Mouse (Mus musculus): Measurements from ENCODE around the gene Lamb1.

Lamb1 gene

DNA sequence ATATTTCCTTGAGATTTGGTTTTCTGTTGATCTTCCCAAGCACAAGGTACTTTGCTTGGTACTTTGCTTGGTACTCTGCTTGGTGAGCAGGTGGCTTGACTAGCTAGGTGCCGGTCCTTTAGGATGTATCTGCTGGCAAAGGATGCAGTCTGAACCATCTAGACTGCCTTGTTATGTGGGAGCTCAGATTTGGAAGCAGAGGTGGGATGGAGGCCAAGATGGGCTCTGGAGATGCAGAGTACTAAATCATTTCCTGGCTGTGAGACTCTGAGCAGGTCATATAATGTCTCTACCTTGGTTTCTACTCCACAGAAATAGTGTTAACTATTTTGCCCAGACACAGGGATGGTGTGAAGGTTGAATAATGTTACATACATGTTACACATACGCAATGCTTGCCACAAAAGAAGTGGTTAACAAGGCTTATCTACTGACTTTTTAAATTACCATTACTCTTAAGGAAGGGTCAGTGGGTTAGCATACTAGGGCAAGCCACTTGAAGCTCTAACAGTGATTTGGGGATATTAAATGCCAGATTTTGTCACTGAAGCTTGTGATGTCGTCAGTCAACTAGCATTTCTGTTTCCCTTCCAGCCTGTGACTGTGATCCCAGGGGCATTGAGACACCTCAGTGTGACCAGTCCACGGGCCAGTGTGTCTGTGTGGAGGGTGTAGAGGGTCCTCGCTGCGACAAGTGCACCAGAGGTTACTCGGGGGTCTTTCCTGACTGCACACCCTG lies 52.8 kb downstream of the Lamb1 start:
- DNase-seq = no peak

DNA sequence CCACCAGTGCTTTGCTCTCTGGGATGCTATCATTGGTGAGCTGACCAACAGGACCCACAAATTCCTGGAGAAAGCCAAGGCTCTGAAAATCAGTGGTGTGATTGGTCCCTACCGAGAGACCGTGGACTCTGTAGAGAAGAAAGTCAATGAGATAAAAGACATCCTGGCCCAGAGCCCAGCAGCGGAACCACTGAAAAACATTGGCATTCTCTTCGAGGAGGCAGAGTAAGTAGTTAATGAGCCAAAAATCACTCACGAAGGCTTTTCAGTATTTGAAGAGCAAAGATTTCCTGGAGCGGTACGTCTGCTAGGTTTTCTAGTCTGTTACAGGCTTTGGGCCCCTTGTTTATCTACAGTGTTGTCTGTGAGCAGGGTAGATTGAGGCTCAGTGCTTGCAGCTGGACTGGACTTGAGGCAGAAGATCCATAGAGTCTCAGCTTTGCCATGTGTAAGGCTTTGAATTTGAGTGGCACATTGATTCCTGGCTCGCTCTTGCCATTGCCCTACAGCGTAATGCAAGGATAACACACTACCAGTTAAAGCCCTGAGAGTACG lies 53.5 kb downstream of the Lamb1 start:
- no peak for DNase-seq

DNA sequence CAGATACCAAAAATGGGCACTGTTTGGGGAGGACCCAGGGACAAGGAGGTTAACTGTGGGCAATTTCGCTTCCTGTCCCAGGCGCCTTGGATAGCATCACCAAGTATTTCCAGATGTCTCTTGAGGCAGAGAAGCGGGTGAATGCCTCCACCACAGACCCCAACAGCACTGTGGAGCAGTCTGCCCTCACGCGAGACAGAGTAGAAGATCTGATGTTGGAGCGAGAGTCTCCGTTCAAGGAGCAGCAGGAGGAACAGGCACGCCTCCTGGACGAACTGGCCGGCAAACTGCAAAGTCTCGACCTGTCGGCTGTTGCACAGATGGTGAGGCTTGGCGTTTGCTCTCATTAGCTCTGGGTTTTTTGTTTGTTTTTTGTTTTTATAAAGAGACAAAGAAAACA lies 55.8 kb downstream of the Lamb1 start:
- no peak for DNase-seq

DNA sequence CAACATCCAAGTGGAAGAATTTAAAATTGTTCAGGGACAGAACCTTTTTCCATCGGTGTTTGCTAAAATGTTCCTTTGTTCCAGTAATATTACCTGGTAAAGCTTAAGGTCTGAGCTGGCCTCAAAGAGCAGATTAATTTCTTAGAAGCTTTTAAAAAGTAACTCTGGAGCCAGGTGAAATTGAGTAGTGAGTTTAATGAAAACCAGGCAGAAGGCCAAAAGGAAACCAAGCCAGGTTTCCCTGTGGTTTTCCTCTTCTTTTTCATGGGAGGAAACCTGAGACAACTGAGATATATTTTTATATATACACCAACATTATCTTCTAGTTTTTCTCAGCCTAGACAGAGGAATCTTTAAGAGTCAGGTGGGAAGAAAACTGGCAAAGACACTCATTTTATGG lies 56.5 kb downstream of the Lamb1 start:
- DNase-seq = no peak

DNA sequence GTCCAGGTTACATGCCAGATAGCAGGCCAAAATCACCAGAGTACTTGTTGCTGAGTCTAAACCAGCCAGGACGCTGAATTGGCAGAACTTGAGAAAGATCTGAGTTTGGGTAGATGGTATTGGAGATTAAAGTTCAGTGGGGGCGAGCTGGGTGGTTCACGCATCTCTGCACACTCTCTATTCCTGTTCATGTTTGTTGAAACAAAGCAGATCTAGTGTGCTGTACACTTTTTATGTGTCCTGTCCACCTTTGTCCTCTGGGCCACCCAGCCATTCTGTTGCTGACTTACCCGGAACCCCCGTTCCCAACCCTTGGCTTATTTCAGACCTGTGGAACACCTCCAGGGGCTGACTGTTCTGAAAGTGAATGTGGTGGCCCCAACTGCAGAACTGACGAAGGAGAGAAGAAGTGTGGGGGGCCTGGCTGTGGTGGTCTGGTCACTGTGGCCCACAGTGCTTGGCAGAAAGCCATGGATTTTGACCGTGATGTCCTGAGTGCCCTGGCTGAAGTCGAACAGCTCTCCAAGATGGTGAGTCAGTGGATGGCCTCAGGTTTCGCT lies 58.2 kb downstream of the Lamb1 start:
- peak; percentile 29 for DNase-seq

DNA sequence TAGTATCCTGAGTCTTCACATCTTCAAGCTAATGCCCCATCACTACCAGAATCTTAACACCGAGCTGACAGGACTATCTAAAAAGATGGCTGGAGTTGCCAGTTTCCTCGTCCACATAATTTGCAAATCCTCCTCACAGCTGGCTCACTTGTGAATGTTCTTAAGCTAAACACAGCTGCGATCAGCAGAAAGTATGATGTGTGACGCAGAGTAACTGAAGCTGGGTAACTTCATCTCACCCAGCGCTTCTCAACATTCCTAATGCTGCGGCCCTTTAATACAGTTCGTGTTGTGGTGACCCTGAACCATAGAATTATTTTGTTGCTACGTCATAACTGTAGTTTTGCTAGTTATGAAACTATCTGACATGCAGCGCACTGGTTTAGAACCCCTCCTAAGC lies 62.1 kb downstream of the Lamb1 start:
- no peak for DNase-seq

DNA sequence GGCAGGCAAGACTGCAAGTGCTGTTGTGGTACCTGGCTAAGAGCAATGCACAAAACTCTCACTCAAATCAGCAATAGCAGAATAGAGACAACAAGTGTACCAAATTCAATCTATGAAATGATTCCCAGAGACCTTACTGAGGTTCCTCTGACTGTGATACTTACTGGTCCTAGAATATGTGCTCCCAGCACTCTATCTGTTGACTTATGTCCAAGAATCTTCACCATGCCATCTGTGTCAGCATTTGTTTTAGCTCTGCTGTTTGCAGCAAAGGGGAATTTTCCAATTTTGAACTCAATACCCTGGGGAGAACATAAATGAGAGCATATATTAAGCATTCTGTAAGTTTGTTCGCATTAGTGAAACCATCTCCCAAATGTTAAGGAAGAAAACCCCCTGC lies 68.2 kb downstream of the Lamb1 start:
- DNase-seq = no peak

DNA sequence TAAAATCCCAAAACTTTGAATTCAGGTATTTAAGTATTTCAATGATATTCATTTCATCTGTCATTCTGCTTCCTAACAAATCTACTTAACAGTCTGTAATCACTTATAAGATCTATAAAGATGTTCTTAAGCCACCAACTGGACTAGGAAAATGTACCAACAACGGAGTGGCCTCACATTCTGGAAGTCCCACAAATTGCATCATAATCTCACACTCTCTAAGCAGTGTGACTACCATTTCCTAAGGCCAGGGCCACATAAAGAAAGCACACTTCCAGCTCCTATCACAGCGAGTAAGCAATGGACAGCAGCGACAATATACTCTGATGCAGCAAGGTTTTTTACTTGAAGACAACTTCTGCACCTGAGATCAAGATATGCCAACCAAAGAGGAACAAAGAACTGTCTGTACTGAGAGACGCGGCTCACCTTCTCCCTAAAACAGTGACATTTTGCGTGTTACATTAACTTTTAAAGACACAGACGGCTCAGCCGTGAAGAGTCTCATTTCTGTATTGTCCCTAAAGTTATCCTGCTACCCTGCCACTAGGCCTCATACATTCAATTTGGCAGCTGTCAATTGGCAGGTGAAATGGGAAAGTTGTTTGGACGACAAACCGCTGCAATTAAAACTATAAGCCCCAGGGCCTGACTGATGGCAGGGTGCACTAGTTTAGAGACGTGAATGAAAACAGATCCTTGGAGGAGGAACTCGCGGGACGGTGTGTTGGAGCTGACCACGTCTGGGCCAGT lies 85.3 kb downstream of the Lamb1 start:
- DNase-seq = no peak

DNA sequence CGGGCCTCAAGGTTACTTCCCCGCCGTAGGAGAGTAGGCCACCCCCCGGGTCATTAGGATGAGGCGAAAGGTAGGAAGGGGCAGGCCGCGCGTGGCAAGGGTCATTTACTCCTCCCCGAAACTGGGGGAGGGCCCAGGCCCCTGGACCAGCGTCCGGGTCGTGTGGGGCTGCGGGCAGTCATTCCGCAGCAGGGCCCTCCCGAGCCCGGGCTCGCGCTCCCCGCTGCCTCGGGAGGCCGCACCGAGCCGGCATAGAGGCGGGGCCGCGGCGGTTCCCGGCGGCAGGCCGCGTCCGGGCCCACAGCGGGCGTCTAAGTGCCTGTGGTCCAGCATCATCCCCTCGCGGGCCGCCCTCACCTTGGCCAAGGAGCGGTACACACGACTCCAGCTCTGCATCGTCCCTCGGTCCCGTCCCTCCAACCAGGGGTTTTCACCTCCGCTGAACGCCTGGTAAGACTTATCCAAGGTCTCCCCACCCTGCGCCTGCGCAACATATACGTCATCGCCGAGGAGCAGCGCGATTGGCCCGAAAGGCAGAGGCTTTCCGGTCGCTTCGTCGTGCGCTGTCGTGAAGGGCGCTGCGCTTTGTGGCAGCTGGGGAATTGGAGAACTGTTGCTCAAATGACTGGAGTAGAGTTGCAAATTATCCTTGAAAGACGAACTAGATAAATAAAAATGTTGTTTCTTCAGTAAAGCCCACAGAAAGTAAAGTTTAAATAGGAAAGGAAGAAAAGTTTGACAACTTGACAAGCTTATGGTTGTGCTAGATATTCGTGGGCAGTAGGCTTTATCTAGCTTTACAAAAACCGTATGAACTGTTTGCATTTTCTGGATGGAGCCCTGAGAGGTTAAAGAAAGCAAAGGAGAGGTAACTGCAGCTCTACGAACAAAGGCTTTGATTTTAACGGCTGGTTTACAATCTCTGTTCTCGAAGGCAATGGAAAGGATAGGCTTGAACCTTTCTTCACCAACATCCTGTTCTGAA lies 86.2 kb downstream of the Lamb1 start, which contains the start of gene Dld:
Dld (minus strand) TSS at position 510 of the 985 bp plus-strand sequence.
- DNase-seq = peak; percentile 98

DNA sequence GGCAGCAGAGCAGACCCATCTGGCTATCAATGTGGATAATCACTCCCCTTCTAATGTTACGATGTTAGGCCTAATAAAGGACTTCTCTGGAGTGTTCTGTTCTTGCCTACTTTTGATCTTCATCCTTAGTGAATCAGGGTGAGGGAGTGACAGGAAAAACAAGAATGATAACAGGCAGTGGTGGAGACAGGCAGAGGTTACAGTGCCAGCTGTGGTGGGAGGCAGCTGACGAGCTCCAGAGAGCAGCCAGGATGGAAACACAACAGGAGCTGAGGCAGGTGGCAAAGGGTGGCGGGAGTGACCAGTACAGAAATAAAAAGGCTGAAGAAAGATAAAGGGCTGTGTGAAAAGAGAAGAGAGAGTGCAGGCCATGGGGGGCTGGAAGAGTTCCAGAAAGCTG lies 101.4 kb downstream of the Lamb1 start:
- no peak for DNase-seq

DNA sequence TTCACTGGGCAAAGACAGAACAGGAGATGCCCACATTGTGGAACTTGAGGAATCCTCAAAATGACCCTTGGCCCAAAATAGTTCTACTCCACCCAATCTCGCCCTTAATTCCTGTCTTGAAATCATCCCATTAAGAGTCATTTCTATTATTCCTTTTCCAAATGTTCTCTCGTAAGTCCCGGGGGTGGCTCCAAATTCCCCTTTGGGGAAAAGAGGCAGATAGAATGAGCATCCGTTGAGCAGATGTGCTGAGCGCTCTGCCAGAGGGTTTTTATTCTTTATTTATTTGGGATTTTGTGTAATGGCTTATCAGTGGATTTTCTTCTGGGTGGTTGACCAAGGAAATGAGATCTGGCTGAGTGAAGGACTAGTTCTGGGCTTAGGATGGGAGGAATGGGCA lies 102.7 kb downstream of the Lamb1 start:
- DNase-seq = no peak

DNA sequence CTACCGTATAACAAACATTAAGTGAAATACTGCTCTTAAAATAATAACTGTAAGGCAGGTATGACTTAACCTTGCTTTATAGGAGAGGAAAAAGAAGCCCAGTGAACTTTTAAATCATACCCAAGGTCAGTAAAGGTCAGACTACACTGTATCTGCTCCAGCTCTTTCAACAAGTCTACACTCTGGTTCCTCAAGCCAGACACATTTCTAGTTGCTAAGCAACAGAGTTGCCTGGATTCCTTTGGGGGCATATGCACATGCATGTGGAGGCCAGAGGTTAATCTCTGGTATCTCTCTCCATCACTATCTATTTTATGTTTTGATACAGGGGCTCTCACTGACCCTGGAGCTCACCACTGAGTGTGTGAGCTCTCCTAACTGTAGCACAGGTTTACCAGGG lies 104.1 kb downstream of the Lamb1 start:
- no peak for DNase-seq

DNA sequence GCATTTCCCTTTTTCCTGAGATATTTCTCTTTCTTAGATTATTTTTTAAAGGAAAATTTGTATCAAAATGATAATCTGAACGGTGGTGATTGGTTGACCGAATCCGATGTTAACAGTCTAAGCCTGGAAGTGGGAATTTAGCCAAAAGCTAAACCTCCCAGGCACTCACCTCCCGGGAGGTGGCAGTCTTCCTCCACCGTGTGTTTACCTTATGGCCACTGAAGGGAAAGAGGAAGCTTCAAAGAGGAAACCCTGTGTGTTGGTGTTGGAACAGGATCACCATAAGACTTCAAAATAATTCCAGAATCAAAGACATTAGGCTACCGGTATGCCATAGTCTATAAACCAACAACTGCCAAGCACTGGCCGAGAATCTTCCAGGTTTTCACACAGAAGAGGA lies 104.6 kb downstream of the Lamb1 start:
- no peak for DNase-seq

DNA sequence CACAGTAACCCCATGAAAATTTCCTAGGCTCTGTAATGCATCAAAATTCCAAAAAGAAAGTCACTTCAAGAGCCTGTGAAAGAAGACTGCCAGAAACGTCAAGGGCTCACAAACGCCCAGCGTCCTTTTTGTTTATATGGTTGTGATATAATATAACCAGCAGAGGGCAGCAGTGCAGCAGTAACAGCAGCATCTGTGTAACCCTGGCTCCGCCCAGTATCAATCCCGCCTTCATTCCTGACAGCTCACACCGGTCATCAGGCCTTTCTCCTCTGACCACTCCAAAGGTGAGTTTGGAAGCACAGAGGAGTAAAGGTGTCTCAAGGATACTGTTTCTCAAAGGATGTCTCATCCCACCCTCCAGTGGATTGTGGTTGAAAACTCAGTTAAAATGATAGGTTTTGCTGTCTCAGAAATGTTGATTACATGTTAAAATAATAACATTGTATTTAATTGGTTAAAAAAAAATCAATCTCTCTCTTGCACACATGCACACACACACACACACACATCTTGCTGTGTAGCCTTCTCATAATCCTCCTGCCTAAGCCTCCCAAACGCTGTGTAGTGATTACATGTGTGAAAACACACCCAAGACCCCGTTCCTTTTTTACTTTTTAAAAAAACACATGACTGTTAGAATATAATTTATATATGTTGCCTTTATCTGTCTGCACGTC lies 109.7 kb downstream of the Lamb1 start:
- peak; percentile 79 for DNase-seq

DNA sequence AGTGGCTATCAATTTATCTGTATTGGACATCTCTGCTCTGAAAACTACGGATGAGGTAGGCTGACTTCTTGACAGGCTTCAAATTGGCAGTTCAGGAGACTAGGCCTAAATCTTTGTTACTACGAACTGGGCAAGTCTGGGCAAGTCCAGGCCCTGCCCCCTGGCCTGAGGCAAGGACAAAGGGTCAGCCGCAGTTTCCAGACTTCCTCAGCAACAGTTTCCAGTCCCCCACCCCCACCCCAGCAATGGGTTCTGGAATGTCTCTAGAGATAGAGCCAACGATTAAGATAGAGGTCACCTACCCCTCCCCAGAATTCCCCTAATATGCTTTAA lies 110.2 kb downstream of the Lamb1 start:
- DNase-seq = no peak

DNA sequence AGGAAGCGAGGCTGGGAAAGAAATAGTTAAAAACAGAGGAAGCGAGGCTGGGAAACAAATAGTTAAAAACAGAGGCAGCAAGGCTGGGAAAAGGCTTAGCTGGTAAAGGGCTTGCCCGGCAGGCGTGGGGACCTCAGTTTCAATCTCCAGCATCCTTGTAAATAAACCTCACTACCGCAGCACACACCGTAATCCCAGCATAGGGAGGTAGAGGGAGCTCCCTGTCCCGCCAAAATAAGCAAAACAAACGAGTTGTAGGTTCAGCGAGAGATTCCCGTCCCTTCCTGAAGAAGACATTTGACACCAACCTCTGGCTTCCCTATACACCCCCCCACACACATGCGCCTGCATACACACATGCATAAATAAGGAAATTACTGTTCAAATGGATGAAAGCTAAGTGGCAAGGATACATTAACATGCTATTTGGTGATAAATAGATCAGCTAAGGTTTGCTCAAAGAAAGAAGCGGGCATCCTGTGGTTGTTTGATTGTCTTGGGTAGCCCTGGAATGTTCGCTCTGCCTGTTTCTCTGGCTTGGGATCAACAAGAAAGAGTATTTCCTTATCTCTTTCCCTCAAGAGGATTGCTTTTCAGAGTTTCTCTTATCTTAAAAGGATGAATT lies 111.4 kb downstream of the Lamb1 start:
- peak; percentile 10 for DNase-seq

DNA sequence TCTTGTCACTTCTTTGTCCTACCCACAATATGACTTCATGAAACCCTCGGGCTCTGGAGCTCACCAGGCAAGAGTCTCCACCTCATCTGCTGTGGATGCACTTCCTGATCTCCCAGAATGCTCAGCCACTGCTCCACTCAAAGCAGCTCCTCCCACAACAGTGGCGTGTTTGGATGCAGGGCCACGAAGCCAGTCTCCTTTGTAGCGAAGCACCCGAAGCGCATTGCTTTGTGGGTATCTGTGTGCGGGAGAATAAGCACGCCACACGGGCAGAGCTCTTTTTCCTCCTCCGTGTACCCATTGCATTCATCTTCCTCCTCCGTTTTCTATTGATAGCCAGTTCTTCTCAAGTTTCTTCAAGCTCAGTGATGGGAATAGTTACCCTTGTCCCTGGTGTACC lies 112.2 kb downstream of the Lamb1 start:
- no peak for DNase-seq

All from kidney, postnatal 14 days (tissue).